Mouse (Mus musculus) hematopoietic stem cell, adult 5-6 weeks (primary cell): ENCODE measurements around the gene Acyp1. TPM values are rescaled to one million over a fixed set of nuclear protein-coding genes. Genes with fewer than 3 reads are reported as not detected.
"Not testable (repeated sequence)": the region's sequence is repeated elsewhere in the genome, so short reads cannot be mapped to it uniquely, and the experiment has no call there.

ENCODE experiments used
- ATAC-seq, 2 experiments: fragments of 125-278 bp in 1 of 2; replicated peaks in 1 of 2; 2 replicates each; pipeline ENCODE4 v1.8.0; 2016 to 2017; ENCODE audit warnings: inconsistent platforms in 2 of 2, mild to moderate bottlenecking in 2 of 2, moderate number of reproducible peaks in 2 of 2, low read depth in 1 of 2, moderate TSS enrichment in 1 of 2; ENCODE audit not compliant: low FRiP score in 2 of 2, poor library complexity in 2 of 2, severe bottlenecking in 2 of 2, insufficient read depth in 1 of 2, low TSS enrichment in 1 of 2
- total RNA-seq: library from RNA; stranded (forward); fragments of 172-1452, 232-1000 nt; gene quantifications from 2 replicates; pipeline ENCODE4 v1.2.3, GENCODE M21; 2017

The Acyp1 gene
- total RNA-seq, 1 experiment from 2014 or later, result 52.8 TPM

DNA sequence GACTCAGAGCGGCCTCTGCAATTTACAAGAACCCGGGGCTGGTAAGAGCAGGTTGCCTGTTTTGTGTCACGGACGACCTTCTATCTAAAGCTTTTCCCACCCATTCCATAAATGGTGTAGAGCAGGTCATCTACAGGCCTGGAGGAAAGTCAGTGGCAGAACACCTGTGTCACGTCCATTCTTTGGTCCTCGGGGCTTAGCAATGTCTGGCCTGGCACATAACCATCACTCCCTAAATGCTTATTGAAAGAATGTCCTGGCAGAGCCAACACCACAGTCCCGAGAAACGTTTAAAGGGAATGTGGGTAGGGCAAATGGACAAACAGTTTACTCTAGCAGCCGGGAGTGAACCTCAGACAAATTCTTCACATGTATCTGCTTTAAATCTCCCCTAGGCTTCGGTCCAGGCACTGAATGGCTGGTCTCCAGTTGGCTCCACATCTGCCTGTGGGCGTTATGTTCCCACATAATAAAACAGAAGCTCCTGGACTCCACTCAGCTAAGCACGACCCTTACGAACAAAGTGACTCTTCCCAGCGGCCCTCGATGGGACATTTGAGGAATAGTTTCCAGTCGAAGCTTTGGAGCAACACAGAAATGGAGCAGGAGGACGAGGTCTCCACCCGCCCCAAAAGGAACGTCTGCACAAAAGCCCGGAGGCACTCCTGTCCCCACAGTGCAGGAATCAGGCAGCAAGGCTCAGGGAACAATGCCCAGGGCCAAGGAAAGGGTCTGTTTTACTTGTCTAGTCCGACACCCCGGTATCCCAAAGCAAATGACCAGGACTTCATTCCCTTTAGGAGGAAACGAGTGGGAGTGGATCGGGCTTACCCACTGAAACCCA is 1.1 kb upstream of the Acyp1 start:
- no peak for ATAC-seq

DNA sequence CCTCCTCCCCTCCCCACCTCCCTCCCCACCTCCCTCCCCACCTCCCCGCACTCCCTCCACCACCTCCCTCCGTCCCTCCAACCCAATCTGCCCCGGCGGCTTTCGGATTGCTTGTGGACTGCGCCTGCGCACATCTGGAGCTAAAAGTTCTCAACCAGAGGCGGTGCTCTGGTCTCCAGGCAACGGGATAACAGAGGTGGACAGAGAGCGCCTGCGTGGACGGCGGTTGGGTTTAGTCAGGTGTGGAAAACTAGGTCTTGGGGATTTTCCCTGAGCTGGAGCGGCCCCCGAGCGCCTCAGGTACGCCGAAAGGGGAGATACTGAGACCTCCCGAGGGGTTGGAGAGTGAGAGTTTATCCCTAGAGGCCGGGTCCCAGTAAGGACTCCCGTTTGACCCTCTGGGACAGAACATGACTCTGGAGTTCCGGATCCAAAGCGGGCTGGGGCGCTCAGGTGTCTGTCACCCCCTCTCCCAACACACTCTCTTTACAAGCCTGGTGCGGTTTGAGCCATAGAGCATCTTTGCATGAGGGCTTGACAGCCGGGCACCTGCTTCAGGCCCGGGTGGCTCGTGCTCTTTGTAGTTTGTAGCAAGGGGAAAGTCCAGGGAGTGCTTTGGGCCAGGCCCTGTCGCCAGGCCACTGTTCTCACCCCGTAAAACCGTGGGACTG is 383 bp upstream of the Acyp1 start, which contains the start of gene Zc2hc1c:
TSS of gene Zc2hc1c (plus strand) at position 106 of the 671 bp plus-strand sequence.
- ATAC-seq, result peak; percentile 68 to 70

DNA sequence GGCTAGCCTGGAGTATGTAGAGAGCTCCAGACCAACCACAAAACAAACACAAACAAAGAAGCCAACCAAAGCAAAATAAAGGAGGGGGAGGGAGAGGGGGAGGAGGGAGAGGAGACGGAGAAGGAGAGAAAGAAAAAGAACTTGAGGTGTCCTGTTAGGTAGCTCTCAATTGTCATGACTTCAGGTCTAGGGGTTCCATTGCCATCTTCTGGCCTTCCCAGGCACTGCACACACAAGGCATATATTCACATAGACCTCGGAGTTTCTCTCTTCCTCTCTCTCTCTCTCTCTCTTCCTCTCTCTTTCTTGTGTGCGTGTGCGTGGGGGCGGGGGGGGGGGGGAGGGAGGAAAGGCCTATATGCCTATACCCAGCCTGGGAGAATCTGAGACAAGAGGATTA is 1.3 kb downstream of the Acyp1 start:
- peak; percentile 44 to 49; a peak in 1 of 4 replicates for ATAC-seq

DNA sequence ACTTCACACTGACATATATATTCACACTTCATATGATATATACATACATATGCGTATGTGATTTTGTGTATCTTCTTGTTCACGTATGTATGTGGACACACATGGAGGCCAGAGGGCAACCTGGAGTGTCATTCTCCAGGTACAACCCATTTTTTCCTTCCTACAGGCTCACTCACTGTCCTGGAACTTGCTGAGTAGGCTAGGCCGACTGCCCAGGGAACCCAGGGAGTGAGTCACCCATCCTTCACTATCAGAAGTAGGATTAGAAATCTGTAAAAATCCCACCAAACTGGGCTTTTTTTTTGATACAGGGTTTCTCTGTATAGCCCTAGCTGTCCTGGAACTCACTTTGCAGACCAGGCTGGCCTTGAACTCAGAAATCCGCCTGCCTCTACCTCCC is 3.2 kb downstream of the Acyp1 start:
- ATAC-seq, result no peak

DNA sequence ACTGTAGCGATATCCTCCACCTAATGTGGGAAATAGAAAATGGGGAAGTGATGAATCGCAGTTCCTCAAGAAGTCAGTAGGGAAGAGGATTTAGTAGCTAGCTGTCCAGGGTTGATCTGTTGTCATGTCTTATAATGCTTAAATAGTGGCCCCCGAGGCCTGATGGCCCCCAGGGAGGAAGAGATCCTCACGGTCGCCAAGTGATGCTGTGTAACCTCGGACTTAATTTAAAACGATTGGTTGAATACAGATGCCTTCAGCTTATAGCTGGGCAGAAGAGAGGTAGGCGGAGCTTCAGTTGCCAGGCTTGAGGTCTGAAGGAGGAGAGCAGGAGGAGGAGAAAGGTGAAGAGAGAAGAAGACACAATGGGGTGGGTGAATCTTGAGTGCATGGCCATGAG is 3.9 kb downstream of the Acyp1 start:
- ATAC-seq, result no peak

DNA sequence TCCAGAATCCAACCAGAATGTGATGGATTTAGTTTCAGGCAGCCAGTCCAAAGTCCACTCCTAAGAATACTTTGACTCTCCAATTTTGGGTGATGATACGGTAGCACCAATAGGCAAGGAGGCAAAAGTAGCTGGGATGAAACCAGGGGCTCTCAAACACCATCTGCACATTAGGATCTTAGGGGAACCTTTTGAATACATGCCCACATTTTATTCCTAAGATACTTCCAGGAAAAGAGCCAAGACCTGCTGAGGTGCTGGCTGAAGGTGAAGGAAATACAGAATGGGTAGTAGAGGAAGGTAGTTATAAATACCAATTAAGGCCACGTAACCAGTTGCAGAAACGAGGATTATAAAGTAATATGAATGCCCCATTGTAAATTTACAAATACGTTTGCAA is 6.5 kb downstream of the Acyp1 start:
- not testable (repeated sequence) for ATAC-seq

DNA sequence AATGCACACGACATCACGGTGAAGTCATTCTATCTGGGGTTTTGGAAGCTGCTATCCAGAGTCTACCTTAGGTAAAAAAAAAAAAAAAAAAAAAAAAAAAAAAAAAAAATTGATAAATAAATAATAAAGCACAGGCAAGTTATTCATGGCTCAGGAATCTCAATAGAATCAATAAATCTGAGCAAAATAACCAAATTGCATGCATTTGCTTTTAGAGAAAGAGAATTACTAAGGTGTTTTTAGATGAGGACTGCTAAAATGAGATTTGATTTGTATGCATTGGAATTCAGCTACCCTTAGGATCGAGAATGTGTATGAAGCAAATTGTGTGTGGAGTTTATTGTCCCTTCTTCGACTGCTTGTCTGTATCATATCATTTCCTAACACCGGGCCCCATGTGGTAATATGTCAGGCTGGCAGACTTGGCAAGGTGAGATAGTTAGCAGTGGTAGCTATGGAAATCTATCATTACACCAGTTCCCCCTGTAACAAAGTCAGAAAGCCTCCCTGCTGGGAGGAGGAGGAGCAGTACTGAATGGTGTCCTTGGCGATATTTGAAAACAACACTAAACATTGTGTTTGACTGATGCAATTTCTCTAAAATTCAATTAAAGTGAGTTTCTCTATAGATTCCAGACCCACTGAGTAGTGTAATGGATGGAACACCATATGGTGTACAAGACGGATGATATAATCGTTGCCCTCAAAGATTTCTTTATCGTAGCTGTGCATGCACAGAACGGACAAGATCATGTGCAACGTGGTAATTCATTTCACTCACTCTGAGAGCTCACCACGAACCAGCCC is 7.2 kb downstream of the Acyp1 start:
- peak in 1 of 2 experiments; percentile 38; a peak in 1 of 4 replicates for ATAC-seq

DNA sequence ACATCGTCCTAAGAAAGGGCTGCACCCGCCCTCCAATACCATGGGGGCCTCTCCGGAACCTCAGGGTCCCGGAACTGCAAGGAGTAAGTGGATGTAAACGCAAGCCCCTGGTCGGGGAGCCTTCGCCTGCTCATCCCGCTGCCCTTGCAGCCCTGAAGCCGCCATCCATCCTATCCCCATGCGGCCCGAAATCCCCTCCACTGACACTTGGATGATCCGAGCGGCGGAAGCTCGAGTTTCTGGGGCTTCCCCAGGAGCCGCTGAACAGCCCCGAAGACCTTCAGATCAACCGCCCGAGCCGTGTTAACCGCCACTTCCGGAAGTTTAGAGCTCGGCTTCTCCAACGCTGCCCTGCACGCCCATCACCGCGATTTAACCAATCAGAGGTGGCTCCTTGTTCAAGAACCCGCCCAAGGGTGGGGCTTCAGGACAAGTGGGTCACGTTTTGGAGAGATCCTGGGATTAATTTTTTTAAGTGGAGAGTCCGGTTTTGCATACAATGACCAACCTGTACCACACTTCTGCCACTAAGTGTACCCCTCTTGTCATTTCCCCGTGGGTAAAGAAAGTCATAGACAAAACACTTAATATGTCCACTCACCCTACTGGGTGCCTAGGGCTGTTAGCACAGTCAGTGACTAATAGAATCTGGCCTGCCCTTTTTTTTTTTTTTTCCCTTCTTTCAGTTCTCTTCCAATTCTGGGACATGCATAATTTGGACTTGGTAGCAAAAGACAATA is 8.0 kb downstream of the Acyp1 start:
- ATAC-seq, result peak; percentile 95 to 97

DNA sequence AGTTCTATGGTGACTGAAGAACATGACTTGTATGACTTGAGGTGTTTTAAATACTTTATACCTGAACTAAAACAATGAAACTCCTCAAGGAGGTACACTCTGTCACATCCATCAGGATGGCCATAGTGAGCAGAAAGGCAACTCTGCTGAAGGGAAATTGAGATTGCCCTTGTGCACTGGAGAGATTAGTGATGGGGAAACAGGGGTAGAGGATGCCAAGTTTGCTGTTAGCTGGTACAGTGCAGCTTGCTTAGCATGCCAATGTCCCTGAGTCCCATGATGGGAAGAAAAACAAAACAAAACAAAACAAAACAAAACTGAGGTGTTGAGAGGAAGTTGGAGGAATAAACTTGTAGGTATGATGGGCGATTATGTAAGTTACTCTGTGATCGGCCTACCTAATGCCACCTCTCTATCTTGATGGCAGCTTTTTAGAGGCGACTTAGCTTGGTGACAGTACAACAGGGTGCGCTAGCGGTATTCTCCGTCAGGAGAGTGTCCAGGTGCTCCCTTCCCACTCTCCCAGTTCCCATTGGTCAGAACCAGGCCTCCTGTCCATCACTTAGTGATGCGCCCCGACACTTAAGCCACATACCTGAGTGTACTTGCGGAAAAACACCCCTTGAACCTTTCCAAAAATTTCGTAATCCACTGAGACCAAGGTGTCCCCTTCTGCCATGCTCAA is 8.7 kb downstream of the Acyp1 start:
- no peak for ATAC-seq

DNA sequence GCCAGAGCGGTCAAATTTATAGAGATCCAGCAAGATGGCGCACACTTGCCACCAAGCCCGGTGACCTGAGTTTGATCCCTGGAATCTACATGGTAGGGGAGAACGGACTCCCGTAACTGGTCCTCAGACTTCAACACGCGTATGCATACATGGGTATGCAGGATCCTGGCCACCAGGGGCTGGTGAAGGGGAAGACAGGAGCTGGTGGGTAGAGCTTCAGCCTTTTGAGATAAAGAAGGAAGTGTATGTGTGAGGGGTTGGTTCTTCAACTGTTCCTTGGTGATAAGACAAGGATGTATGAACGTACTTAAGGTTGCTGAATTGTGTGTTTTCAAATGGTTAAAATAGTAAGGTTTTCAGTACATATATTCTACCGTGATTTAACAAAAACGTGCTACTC is 9.3 kb downstream of the Acyp1 start:
- ATAC-seq, result no peak

DNA sequence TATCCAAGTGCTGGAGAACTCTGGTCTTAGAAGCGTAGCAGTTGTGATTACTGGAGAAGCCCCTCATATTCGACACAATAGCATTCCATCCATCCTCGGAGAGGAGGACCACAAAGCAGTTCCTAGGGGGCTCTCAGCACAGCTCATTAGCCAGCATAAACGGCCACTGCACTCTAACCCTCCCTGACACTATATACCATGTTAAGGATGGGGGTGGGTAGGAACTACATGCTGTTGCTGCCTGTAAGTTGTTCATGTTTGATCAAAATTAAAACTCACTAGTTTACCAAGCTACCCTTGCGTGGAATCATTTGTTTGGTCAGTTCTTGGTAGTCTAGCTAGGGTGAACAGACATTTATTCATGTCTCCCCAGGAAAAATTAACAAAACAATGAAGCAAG is 12.0 kb downstream of the Acyp1 start:
- no peak for ATAC-seq

DNA sequence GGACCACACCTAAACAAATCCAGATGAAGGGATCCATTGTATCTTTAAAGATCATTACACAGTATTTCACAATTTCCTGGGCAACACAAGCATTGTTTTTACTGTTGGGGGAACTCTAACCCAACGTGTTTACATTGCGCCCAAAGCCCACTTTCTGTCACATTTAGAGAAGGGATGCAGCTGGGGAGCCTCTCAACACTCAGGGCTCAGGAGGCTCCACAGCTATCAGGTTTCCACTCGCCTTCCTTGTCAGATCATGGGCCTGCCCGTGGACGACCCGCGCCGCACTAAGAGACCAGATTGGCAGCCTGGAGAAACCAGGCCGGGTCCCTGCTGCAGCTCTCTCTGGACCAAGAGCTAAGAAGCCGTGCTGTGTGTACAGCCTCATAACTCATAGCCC is 14.7 kb downstream of the Acyp1 start:
- no peak for ATAC-seq

DNA sequence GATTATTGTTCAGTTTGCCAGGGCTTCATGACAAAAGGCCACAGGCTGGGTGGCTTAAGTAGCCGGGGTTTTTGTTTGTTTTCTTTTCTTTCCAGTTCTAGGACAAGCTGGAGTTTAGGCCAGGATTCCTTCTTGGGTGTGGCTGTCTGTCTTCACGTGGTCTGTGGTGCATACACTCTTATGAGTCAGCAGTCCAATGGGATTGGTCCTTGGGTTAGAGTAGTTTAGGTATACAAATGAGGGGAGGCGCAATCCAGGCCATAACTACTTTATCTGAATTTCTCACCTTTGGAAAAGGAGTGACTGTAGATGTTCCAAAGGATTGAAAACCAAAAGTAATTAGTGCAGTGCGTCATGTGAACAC is 16.4 kb downstream of the Acyp1 start:
- no peak for ATAC-seq

DNA sequence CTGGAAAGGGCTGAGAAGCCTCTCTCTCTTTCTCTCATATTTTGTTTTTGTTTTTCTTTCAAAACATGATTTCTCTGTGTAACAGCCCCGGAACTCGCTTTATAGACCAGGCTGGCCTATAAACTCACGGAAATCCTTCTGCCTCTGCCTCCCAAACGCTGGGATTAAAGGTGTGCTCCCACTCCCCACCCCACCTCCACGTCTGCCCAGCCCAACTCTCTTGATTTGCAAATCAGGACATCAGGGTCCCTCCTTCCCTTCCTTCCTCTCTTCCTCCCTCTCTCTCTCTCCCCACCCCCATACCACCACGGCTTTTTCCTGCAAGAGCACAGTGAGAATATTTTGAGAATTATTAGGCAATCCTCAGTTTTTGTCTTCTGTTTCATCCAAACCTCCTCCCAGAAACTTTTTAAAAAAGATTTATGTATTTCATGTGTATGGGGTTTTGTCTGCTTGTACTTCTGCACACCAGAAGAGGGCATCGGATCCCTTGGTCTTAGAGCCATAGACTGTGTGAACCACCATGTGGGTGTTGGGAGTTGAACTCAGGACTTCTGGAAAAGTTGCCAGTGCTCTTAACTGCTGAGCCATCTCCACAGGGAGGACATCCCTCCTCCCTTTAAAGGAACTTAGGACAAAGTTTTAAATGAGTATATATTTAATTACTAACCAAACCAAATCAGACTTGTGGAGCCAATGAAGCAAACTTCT is 17.0 kb downstream of the Acyp1 start:
- no peak for ATAC-seq

DNA sequence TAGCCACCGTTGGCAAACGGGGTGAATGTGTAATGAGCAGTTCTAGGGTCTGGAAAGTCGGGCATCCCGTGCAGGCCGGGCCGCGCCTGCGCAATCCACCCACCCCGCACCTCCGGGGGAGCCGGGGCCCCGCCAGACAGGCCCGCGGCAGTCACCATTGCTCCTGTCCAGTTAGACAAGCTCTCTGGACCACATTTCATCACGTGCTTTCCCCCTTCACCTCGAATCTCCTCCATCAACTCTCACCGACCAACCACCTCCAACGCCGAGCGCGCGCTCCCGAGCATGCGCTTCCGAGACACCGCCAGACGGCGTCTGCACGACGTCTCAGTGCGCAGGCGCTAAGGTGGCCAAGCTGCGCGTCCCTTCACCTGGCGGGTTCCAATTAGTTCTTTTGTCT is 17.9 kb downstream of the Acyp1 start, which contains the start of gene Mlh3:
TSS of gene Mlh3 (minus strand) at position 281 of the 400 bp plus-strand sequence.
- peak; percentile 80 to 90 for ATAC-seq

DNA sequence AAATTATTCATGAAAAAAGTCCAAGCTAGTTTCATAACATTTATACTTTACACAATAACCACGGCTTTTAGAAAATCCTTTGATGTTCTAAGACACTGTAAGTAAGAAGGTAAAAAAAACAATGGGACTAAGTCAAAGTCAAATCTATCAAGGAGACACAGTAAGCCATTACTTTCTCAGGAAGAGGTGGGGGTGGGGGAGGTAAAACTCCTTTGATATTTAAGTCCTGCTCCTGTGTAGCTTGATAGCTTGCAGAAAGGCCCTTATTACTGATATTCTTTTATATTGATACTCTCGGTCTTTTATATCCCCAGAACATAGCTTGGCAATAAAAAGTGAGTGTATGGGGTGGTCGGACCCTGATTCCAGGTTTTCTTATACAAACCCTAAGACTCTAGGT is 18.4 kb downstream of the Acyp1 start:
- no peak for ATAC-seq
